Mouse (Mus musculus) MEL (cell line): ENCODE measurements around the gene Xkr7. TPM values are rescaled to one million over a fixed set of nuclear protein-coding genes. Genes with fewer than 3 reads are reported as not detected.

Source experiments
- DNase-seq: peaks from one replicate; pipeline ENCODE4 v3.0.0; 2011; ENCODE audit warnings: low read depth, low spot score
- H3K27ac ChIP-seq: 2 replicates; pipeline ENCODE4 v1.5.1; 2012; ENCODE audit warnings: low read depth, mild to moderate bottlenecking, control low read depth, low read length, moderate library complexity; ENCODE audit not compliant: control insufficient read depth
- H3K27me3 ChIP-seq, 2 experiments: fragments of 150-350 bp in 1 of 2; sonication (generic) in 1 of 2; 2 replicates each; pipeline ENCODE4 v1.6.1; 2012; ENCODE audit warnings: low read length in 2 of 2, mild to moderate bottlenecking in 2 of 2, improper control_type of control experiment in 1 of 2, moderate library complexity in 1 of 2; ENCODE audit not compliant: insufficient read depth in 2 of 2, control insufficient read depth in 1 of 2
- H3K36me3 ChIP-seq, 2 experiments: 2 replicates each; pipeline ENCODE4 v1.6.1; 2012 to 2014; ENCODE audit warnings: low read length in 2 of 2, improper control_type of control experiment in 1 of 2, inconsistent platforms in 1 of 2, mild to moderate bottlenecking in 1 of 2; ENCODE audit not compliant: insufficient read depth in 2 of 2, control insufficient read depth in 1 of 2
- H3K4me1 ChIP-seq, 2 experiments: fragments of 150-350 bp in 1 of 2; sonication (generic) in 1 of 2; 2 replicates each; pipeline ENCODE4 v1.6.1; 2012; ENCODE audit warnings: low read length in 2 of 2, improper control_type of control experiment in 1 of 2, mild to moderate bottlenecking in 1 of 2; ENCODE audit not compliant: insufficient read depth in 2 of 2, control insufficient read depth in 1 of 2
- H3K4me3 ChIP-seq, 2 experiments: fragments of 150-350 bp in 1 of 2; sonication (generic) in 1 of 2; 2 replicates each; pipeline ENCODE4 v1.5.1; 2012; ENCODE audit warnings: low read depth in 2 of 2, low read length in 2 of 2, mild to moderate bottlenecking in 2 of 2, moderate library complexity in 2 of 2, control low read depth in 1 of 2, improper control_type of control experiment in 1 of 2; ENCODE audit not compliant: control insufficient read depth in 1 of 2, insufficient read depth in 1 of 2
- H3K79me2 ChIP-seq: 2 replicates; pipeline ENCODE4 v1.6.1; 2012; ENCODE audit warnings: mild to moderate bottlenecking, low read length, moderate library complexity; ENCODE audit not compliant: control insufficient read depth, poor library complexity, insufficient read depth
- H3K9ac ChIP-seq: 2 replicates; pipeline ENCODE4 v1.6.1; 2012; ENCODE audit warnings: low read depth, mild to moderate bottlenecking, control low read depth, low read length, moderate library complexity; ENCODE audit not compliant: control insufficient read depth, poor library complexity, severe bottlenecking
- H3K9me3 ChIP-seq: fragments of 150-350 bp; sonication (generic); replicated peaks from 2 replicates; pipeline ENCODE4 v1.6.1; 2012; ENCODE audit warnings: mild to moderate bottlenecking, low read length, improper control_type of control experiment, moderate library complexity; ENCODE audit not compliant: insufficient read depth
- CTCF ChIP-seq, 3 experiments: IDR thresholded peaks in 2 of 3; conservative IDR thresholded peaks in 1 of 3; 2 replicates each; pipeline ENCODE4 v1.5.1; 2011 to 2012; ENCODE audit warnings: low read length in 3 of 3, low read depth in 2 of 3, mild to moderate bottlenecking in 2 of 3, improper control_type of control experiment in 1 of 3, inconsistent platforms in 1 of 3, mixed read lengths in 1 of 3, moderate library complexity in 1 of 3; ENCODE audit not compliant: control insufficient read depth in 1 of 3, insufficient read depth in 1 of 3, poor library complexity in 1 of 3, severe bottlenecking in 1 of 3
- HCFC1 ChIP-seq: IDR thresholded peaks from 2 replicates; pipeline ENCODE4 v1.6.1; 2012; ENCODE audit warnings: low read depth, mild to moderate bottlenecking, inconsistent platforms, low read length, improper control_type of control experiment, moderate library complexity
- JUND ChIP-seq: IDR thresholded peaks from 2 replicates; pipeline ENCODE4 v1.6.1; 2011; ENCODE audit warnings: low read depth, mild to moderate bottlenecking, improper control_type of control experiment, low read length
- MAZ ChIP-seq: IDR thresholded peaks from 2 replicates; pipeline ENCODE4 v1.6.1; 2012; ENCODE audit warnings: low read depth, mild to moderate bottlenecking, inconsistent platforms, low read length, improper control_type of control experiment
- MXI1 ChIP-seq: IDR thresholded peaks from 2 replicates; pipeline ENCODE4 v1.6.1; 2011; ENCODE audit warnings: mild to moderate bottlenecking, low read depth, low read length, improper control_type of control experiment
- NRF1 ChIP-seq: IDR thresholded peaks from 2 replicates; pipeline ENCODE4 v1.6.1; 2014; ENCODE audit warnings: low read depth, mild to moderate bottlenecking, inconsistent platforms, low read length, improper control_type of control experiment, moderate library complexity; ENCODE audit not compliant: poor library complexity, insufficient read depth, severe bottlenecking
- RCOR1 ChIP-seq: IDR thresholded peaks from 2 replicates; pipeline ENCODE4 v1.6.1; 2012; ENCODE audit warnings: low read depth, mild to moderate bottlenecking, inconsistent platforms, low read length, improper control_type of control experiment
- TCF12 ChIP-seq: IDR thresholded peaks from 2 replicates; pipeline ENCODE4 v1.6.1; 2014; ENCODE audit warnings: low read depth, mild to moderate bottlenecking, inconsistent platforms, low read length, improper control_type of control experiment, moderate library complexity
- UBTF ChIP-seq: IDR thresholded peaks from 2 replicates; pipeline ENCODE4 v1.6.1; 2012; ENCODE audit warnings: low read depth, mild to moderate bottlenecking, inconsistent platforms, low read length, improper control_type of control experiment, moderate library complexity, borderline replicate concordance; ENCODE audit not compliant: insufficient read depth
- polyA plus RNA-seq, 2 experiments: library from polyadenylated mRNA; stranded (reverse) in 1 of 2; unstranded in 1 of 2; fragments of >175 nt in 1 of 2; fragments of >200 nt in 1 of 2; gene quantifications; 2 replicates each; pipeline versions ENCODE4 v1.2.1 to v1.2.4; 2012; ENCODE audit warnings: low replicate concordance in 2 of 2, low read depth in 1 of 2; ENCODE audit not compliant: insufficient read length in 2 of 2, insufficient read depth in 1 of 2, missing spikeins in 1 of 2
- total RNA-seq: library from RNA; depleted of rRNA; stranded (reverse); fragments of 300-350 nt; gene quantifications from 2 replicates; pipeline ENCODE4 v1.2.3, GENCODE M21; 2012

Gene Xkr7
- total and polyA plus RNA-seq, 3 experiments, result not detected

DNA sequence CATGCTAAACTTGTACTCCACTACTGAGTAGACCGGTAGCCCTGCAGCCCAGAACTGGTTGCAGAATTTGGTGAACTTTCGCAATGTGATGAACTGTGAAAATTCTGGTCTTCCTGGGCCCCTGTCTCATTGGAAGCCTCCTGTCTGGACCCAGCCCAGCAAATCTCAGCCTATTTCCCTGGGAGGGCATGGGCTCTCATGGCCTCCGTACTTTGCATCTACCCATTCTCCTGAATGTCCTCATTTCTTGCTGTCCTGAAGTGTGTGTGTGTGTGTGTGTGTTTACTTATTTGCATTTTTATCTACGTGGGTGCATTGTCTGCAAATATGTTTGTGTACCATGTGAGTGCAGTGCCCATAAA, 18.3 kb downstream of the Xkr7 start:
- Histone ChIP-seq H3K36me3 (no peaks in the 10 kb centered on the region), H3K4me1 (no peaks in the 10 kb centered on the region), H3K27me3 (peaks cover 0 to 7% of the 10 kb centered on the region in 2 experiments; a peak in 3 of 4 replicates), H3K79me2 (no peaks in the 10 kb centered on the region), H3K27ac (no peak overlapping the region), H3K9me3 (no peaks in the 10 kb centered on the region), H3K9ac (no peak overlapping the region), H3K4me3 (no peak overlapping the region)
- TF ChIP-seq TCF12 (no peak), UBTF (no peak), HCFC1 (no peak)
- DNase-seq, result no peak

DNA sequence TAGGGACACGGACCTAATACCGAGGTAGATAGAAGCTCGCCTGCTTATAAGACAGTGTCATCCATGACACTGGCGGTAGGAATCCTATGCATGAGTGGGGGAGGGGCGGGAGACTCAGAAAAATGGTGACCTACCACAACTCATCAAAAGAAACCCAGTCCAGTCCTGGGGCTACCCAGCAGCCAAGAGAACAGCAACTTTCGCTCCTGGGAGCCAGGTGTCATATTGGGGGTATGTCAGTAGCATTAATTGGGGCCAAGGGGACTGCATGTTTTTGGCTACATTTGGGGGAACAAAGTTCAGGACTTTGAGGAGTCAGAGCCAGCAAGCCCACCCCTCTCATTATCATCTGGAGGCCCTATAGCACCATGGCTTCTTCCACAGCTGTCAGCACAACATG, 19.4 kb downstream of the Xkr7 start:
- no peak overlapping the region for H3K9ac ChIP-seq
- no peak for DNase-seq
- no peak overlapping the region for H3K27ac ChIP-seq
- peaks cover 0 to 2% of the 10 kb centered on the region in 2 experiments; a peak in 3 of 4 replicates for H3K27me3 ChIP-seq
- TF ChIP-seq RCOR1 (no peak), MAZ (no peak), UBTF (no peak), NRF1 (no peak), CTCF (IDR thresholded peaks at IDR 0.05 in 2 of 3, conservative IDR thresholded peaks at IDR 0.05 in 1 of 3; ENCODE audit: control insufficient read depth in 1 of 3, insufficient read depth in 1 of 3, low read depth in 2 of 3, low read length in 3 of 3, poor library complexity in 1 of 3, severe bottlenecking in 1 of 3) (no peak), MXI1 (no peak), HCFC1 (no peak)
- H3K4me3 ChIP-seq, result no peak overlapping the region
- no peaks in the 10 kb centered on the region for H3K9me3 ChIP-seq
- no peaks in the 10 kb centered on the region for H3K4me1 ChIP-seq
- H3K36me3 ChIP-seq, result no peaks in the 10 kb centered on the region
- H3K79me2 ChIP-seq, result no peaks in the 10 kb centered on the region

DNA sequence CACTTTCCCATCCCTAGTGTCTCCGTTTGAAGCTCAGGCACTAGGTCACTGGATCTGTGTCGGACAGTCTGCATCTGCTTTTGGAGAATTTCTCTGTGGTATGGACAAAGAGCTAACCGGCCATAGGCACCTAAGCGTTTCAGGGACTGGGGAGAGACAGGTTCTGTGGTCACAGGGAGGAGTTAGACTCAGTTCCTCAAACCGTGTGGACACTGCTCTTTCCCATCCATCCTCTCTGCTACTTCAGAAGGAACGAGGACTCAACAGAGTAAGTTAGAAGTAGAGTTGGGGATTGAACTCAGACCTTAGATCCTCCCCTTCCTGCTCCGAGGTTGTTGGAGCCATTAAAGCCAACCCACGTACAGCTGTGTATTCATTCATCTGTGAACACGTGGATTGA, 19.9 kb downstream of the Xkr7 start:
- no peaks in the 10 kb centered on the region for H3K4me1 ChIP-seq
- TF ChIP-seq CTCF (IDR thresholded peaks at IDR 0.05 in 2 of 3, conservative IDR thresholded peaks at IDR 0.05 in 1 of 3; ENCODE audit: control insufficient read depth in 1 of 3, insufficient read depth in 1 of 3, low read depth in 2 of 3, low read length in 3 of 3, poor library complexity in 1 of 3, severe bottlenecking in 1 of 3) (no peak), JUND (no peak)
- TF ChIP-seq, all 39 proteins: peak for 0
- no peak for DNase-seq
- no peak overlapping the region for H3K9ac ChIP-seq
- H3K27ac ChIP-seq, result no peak overlapping the region
- no peaks in the 10 kb centered on the region for H3K9me3 ChIP-seq
- no peaks in the 10 kb centered on the region; a peak in 2 of 4 replicates for H3K27me3 ChIP-seq
- no peaks in the 10 kb centered on the region for H3K79me2 ChIP-seq
- no peaks in the 10 kb centered on the region for H3K36me3 ChIP-seq
- no peak overlapping the region for H3K4me3 ChIP-seq
